Mouse (Mus musculus) lung, adult 18-20 months (tissue): ENCODE measurements around the gene Srpk2.
"Not testable (repeated sequence)": the region's sequence is repeated elsewhere in the genome, so short reads cannot be mapped to it uniquely, and the experiment has no call there.

Experiments used
- DNase-seq, 2 experiments: peaks; one replicate each; pipeline ENCODE4 v3.0.0; 2022; ENCODE audit warnings: mixed read lengths in 2 of 2

Gene Srpk2

GRCm38 (mm10) chr5:23672136-23672535, 12.3 kb downstream of the Srpk2 start:
- peak; percentile 73 to 78 for DNase-seq

- DNase-seq = no peak
Observed at GRCm38 (mm10) chr5:23670880-23671279, 13.5 kb downstream of the Srpk2 start.

GRCm38 (mm10) chr5:23665906-23666305, 18.5 kb downstream of the Srpk2 start:
- DNase-seq = peak; percentile 26 to 58

GRCm38 (mm10) chr5:23661191-23661590, 23.2 kb downstream of the Srpk2 start:
- no peak for DNase-seq

- DNase-seq = no peak
Observed at GRCm38 (mm10) chr5:23658017-23658416, 26.4 kb downstream of the Srpk2 start.

- no peak for DNase-seq
Observed at GRCm38 (mm10) chr5:23656590-23656989, 27.8 kb downstream of the Srpk2 start.

- DNase-seq = peak in 1 of 2 experiments; percentile 22
Observed at GRCm38 (mm10) chr5:23655030-23655429, 29.4 kb downstream of the Srpk2 start.

GRCm38 (mm10) chr5:23652326-23652725, 32.1 kb downstream of the Srpk2 start:
- DNase-seq = no peak

- DNase-seq = no peak
Observed at GRCm38 (mm10) chr5:23651786-23652185, 32.6 kb downstream of the Srpk2 start.

- no peak for DNase-seq
Observed at GRCm38 (mm10) chr5:23650504-23650903, 33.9 kb downstream of the Srpk2 start.

GRCm38 (mm10) chr5:23649246-23649645, 35.2 kb downstream of the Srpk2 start:
- no peak for DNase-seq

GRCm38 (mm10) chr5:23645671-23646070, 38.7 kb downstream of the Srpk2 start:
- no peak for DNase-seq

GRCm38 (mm10) chr5:23639193-23639592, 45.2 kb downstream of the Srpk2 start:
- not testable (repeated sequence) for DNase-seq

GRCm38 (mm10) chr5:23638023-23638422, 46.4 kb downstream of the Srpk2 start:
- DNase-seq = no peak

- DNase-seq = no peak
Observed at GRCm38 (mm10) chr5:23637337-23637736, 47.1 kb downstream of the Srpk2 start.

- no peak for DNase-seq
Observed at GRCm38 (mm10) chr5:23631490-23631889, 52.9 kb downstream of the Srpk2 start.

GRCm38 (mm10) chr5:23627221-23627620, 57.2 kb downstream of the Srpk2 start:
- DNase-seq = peak in 1 of 2 experiments; percentile 12

GRCm38 (mm10) chr5:23626173-23626572, 58.2 kb downstream of the Srpk2 start:
- DNase-seq = no peak

- DNase-seq = no peak
Observed at GRCm38 (mm10) chr5:23620621-23621020, 63.8 kb downstream of the Srpk2 start.

- no peak for DNase-seq
Observed at GRCm38 (mm10) chr5:23618656-23619055, 65.8 kb downstream of the Srpk2 start.

GRCm38 (mm10) chr5:23617104-23617415, 67.4 kb downstream of the Srpk2 start:
- DNase-seq = no peak

GRCm38 (mm10) chr5:23616270-23617103, 67.9 kb downstream of the Srpk2 start:
- peak; percentile 26 to 58 for DNase-seq

- no peak for DNase-seq
Observed at GRCm38 (mm10) chr5:23615586-23616269, 68.7 kb downstream of the Srpk2 start.

GRCm38 (mm10) chr5:23612856-23613255, 71.6 kb downstream of the Srpk2 start:
- DNase-seq = peak in 1 of 2 experiments; percentile 34
